Mouse (Mus musculus): Measurements from ENCODE around the gene Pde6h.
"Not testable (repeated sequence)": the region's sequence is repeated elsewhere in the genome, so short reads cannot be mapped to it uniquely, and the experiment has no call there.

The Pde6h gene

DNA sequence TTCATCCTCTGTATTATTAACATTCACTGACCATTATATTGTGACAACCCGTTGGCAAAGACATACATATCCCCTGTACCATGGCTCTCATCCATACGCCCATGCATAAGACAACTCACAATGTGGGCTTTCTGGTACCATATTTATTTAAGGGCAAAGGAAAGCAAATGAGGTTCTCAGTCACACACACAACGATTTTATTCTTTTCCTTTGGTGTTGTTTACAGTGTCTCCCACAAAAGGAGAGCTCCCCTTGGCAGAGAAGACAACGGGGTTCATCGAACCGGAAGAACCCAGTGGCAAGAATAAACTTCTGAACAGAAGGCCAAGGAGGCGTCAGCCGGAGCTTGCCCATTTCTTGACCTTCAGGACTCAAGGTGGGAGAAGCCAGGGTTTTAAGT lies at the start of gene Pde6h:
Pde6h (plus strand) TSS at position 301 of the 400 bp plus-strand sequence.
- no peak for DNase-seq (ENCODE audit: low spot score in 2 of 2)

DNA sequence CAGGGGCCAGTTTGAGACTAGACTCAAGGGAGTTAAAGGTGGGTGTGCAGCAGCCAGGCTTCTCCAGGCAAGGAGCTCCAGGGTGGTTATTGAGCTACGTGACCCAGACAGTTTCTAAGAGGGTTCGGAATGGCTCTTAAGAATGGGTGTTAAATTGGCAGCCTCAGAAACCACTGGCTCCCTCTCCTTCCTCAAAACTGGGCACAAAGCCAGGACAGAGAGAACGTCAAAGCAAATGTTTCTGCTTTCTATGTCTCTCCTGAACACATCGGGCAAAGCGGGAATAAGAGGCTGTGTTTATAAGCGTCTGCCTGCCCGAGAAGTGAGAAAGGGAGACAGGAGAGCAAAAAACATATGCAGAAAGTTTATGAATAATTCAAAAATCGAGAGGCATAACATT lies 49.0 kb upstream of the Pde6h start:
- no peak for DNase-seq (ENCODE audit: low spot score in 2 of 2)

DNA sequence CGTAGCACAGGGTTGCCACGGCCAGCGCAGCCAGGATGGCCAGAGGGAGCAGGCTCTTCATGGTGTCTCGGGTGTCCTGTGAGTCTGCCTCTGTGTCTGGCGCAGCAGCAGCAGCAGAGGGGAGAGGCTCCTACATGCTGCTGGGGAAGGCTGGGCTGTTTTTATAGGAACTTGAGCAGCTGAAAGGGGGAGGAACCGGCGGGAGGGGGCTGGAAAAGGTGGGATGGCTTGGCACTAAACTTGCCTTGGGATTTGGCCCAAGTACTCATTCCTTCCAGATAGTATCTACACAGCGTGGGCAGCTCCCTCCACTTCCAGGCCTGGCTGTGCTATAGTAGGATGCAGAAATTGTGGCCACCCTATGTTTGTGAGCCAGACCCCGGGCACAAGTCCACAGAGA lies 48.0 kb upstream of the Pde6h start, which contains the start of gene Mgp:
Mgp (minus strand) TSS at position 154 of the 400 bp plus-strand sequence.
- DNase-seq (ENCODE audit: low spot score in 2 of 2): no peak

DNA sequence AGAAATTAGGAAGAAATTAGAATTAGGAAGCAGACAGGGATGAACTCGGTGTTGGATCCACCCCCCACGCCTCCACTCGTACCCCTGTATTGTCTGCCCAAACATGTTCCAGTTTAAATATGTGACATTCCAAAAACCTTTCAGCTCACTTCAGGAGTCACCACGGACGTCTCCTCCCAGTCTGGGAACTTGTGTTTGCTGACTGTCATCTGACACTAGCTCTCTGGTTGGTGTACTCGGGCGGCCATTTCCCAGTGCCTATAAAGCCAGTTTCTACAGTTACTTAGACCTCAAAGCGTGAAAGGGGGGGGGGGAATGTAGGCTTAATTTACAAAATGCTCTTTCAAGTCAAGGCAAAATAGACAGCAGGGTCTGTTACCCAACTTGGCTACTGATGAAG lies 42.0 kb upstream of the Pde6h start:
- DNase-seq (ENCODE audit: low spot score in 2 of 2): no peak

DNA sequence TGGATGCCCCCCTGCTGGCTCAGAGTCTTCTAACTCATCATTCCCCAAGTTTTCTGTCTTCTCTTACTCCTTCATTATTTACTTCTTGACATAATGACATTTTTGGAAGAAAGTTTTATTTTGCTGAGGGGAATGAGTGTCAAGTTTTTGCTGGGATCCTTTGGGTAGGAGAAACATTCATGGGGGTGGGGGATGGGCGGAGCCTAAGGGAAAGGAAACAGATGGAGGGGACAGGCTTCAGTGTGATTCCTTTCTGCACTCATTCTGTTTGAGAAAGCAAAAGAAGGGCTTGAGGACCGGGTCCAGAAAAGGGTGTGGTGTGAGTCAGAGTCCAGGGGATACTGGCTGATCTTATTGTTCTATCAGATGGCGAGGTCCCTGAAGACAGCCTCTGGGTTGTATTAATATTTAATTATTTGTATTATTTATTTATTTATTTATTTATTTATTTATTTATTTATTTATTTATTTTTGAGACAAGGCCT lies 40.2 kb upstream of the Pde6h start:
- DNase-seq (ENCODE audit: low spot score in 2 of 2): no peak

DNA sequence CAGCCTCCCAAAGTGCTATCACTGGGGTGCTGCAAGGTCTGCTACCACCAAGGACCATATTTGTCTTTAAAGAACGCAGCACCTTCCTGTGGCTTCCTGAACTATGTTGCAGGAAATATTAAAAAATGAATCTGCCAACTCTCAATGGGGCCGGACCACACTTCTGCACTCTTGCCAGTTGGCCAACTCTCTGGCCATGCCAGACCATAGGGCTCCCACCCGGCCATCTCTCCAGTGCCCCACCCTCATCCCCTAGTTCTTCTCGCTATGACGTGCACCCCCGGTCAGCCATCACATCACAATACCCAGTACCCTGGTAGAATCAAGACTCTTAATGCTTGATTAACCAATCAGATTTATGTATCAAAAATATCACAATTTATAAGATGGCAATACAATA lies 39.7 kb upstream of the Pde6h start:
- DNase-seq (ENCODE audit: low spot score in 2 of 2): no peak

DNA sequence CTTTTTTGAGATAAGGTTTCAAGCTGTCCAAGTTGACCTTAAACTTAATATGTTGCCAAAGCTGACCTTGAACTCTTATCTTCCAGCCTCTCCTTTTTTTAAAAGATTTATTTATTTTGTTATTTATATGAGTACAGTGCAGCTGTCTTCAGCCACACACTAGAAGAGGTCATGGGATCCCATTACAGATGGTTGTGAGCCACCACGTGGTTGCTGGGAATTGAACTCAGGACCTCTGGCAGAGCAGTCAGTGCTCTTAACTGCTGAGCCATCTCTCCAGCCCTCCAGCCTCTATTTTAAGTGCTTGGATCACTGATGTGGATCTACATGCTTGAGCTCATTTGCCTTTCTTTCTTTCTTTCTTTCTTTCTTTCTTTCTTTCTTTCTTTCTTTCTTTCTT lies 38.9 kb upstream of the Pde6h start:
- DNase-seq (ENCODE audit: low spot score in 2 of 2): not testable (repeated sequence)

DNA sequence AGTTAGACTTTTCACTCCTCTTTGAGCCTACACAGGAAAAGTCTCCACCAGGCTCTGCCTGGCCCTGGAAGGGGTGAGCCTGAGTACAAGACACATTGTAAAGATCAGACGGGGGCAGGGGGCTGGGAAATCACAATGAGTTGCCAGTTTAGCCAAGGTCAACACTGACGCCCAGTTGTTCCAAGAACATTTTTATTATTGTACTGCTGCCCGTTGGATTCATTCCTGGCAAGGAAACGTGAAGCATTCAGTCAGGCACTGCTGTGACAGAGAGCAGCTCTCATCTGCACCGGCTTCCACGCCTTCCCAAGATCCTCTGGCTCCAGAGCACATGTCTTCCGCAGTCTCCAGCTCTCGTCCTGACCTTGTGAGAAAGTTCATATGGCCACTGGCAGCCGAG lies 35.8 kb upstream of the Pde6h start:
- no peak for DNase-seq (ENCODE audit: low spot score in 2 of 2)

DNA sequence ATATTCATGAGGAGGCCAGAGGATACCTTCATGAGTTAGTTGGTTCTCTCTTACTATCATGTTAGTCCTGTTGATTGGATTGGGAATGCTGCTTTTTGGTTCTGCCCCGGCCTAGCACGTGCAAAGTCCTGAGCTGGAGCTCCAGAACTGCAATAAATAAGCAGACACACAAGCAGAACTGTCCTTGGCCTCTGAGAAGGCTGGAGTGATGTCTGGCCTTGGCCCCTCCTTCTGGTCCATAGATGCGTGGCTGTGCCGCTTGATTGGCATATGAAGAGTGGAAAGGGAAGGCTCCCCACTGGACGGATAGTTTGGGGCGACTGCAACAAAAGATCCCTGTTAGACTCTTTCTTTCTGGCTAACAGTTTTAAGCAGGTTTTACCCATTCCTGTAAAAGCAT lies 34.6 kb upstream of the Pde6h start:
- DNase-seq (ENCODE audit: low spot score in 2 of 2): no peak

DNA sequence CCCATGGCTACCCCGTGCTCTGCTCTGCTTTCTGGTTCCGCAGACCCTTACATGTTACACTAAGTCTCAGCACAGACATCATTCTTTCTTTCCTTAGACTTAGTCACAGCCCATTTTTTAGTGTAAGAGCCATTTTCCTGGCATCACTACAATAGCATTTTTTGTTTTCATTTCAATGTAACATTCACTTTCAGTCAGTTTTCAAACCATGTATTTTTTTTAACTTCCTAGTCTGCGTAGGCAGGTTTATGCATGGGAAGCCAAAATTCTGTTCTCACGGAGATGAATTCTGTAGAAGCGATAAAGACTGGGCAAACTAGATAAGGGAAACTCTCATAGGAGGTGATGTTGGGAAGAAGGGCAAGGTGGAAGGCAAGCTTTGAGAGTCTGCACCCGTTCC lies 34.1 kb upstream of the Pde6h start:
- DNase-seq (ENCODE audit: low spot score in 2 of 2): no peak

DNA sequence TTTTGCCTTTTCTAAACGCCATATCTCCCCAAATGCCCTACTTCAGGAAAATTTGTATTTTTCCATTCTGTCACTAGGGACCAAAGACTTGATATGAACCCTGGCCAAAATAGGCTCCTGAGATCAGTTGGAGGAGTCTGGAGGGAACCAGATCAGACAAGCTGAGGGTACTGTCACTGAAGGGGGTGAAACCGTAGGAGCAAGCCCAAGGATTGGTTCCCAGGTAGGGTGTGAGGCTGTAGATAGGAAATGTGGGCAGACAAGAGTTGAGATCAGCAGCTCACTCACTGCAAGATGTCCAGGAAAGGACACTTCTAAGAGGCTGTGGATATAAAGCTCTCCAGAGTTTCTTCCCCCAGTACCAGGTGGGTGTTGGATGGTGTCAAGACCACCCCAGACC lies 31.6 kb upstream of the Pde6h start:
- no peak for DNase-seq (ENCODE audit: low spot score in 2 of 2)

DNA sequence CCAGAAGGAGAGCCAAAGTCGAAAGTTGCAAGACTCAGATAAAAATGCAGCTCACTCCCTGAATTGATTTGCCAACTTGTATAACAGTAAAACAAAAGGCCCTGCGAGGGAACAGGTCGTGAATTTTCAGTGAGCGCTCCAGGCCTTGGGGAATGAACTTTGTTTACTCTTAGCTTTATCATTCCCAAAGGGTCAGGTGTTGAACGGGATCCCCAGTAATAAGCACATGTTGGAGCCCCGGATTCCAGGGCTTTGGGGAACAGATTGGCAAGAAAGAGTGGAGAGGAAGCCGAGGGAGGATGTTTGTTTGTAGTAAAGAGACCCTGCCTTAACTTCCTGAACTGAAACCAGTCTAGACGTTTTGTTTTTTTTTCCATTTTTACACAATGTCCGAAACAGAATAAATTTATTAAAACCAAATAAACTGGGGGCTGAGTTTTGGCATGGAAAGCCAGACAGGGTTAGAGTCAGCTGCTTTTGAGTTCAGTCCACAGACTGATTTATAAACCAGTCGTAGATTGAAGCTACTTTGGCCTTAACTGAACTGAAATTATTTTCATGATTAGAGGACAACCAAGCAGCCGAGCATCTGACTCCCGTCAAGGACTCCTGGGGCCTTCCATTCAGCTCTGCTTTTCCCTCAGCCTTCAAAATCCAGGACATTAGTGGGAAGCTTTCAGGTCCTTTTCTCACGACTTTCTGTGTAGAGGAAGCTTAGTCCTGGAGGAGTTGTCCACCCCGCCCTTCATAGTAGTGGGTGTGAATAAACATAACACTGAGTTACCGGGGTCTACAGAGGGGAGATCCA lies 28.9 kb upstream of the Pde6h start:
- DNase-seq (ENCODE audit: low spot score in 2 of 2): no peak

DNA sequence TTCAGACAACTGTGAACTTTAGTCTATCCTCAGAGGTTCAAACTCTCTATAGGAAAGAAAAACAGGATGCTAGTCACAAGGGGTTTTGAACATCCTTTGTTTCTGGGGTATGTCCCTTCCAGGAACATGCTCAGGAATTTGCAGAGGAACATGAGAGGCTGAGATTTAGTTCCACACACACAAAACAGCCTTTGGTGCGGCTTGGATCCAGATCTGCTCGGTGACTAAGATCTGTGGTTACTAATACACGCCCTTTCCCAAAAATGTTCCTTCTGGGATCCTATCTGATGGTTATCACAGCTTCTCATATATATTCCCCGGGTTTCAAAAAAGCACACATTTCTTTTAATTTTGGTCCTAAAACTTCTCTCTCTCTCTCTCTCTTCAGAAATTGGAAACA lies 25.8 kb upstream of the Pde6h start:
- no peak for DNase-seq (ENCODE audit: low spot score in 2 of 2)

DNA sequence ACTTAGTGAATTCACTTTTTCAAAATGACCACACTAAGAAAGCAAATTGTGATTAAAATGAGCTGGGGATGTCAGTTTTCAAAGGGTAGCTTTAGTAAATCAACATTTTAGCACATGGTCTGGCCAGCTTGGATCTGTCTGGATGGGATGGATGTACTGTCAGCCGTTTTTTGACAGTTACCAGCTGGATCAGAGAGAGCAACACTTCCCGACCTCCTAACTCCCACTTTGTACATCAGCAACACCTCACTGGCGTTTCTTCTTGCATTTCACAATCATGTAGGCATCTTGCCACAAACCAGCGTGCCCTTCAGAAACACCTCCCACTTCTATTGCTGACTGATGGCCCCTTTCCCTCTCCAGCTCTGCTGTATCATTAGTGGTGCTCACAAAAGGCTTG lies 25.4 kb upstream of the Pde6h start:
- DNase-seq (ENCODE audit: low spot score in 2 of 2): no peak

DNA sequence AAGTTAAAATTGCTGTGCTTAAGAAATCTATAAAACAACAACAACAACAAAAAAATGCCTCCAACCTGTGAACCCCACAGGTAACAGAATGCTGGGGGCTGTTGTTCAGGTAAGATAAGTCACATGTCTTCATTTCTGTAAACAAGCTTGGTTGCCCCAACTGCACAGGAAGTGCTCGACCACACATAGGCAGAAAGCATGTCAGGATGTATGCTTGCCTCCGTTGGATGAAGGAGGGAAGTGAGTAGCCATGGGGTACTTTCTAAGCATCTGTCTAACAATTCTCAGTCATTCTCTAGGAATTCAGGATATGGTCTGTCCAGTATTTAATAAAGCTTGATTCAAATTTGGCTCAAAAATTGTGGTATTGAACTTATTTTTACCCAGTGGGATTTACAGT lies 24.7 kb upstream of the Pde6h start:
- DNase-seq (ENCODE audit: low spot score in 2 of 2): no peak

DNA sequence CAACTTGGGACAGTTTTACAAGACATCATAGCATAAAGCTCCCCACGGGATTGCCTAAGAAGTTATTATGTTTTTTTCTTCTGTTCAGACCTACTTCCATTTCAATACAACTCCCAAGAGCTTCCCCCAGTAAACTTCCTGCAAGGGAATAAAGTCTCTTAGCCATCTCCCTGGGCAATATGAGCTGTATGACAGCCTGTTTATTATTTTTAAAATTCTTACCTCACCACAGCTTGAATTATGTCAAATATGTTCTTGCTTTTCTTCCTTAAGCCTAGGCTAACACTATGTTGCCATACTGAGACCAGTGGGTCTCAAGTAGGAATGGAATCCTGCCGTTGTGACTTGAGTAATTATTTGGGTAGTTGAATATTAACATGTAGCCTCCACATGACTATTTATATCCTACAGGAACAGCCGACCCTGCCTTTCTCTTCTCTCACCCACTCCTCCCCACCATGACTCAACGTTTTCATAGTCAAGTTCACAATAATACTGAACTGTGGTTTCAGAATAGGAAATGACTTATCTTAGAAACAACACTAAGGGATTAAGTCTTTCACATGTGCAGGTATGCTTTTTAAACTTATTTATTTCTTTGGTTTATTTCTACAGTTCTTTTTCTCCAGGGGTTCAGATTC lies 23.1 kb upstream of the Pde6h start:
- DNase-seq (ENCODE audit: low spot score in 2 of 2): no peak

DNA sequence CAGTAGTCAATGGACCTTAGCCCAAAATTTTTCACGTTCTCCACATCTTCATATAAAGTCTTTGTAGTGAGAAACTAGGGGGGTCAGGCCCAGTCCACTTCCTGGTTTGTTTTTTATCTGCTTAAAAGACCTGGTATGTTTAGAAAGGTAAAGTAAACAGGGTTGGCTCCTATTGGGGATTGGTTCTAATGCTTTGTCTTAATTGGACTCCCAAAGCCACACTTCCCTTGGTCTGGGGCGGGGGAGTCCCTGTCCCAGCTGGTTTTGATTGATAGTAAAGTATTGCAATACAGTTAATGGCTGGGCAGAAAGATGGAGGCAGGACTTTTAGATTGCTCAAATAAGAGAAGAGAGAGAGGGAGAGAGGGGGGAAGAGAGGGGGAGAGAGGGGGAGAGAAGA lies 22.6 kb upstream of the Pde6h start:
- DNase-seq (ENCODE audit: low spot score in 2 of 2): no peak

DNA sequence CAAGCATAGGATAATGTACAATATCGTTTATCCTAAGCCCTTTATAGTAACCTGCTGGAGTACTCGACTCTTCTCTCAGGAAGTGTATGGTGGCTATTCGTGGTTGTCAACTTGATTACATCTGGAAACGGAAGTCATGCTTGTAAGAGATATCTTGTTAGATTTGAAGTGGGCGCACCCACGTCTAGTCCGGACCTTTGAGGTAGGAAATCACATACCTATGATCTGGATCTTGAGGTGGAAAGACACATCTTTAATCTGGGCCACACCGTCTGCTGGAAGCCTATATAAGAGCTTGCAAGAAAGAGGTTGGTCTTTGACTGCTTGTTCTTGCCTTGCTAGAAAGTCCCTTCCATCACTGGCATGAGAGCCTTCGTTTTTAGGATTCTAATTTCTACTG lies 21.1 kb upstream of the Pde6h start:
- DNase-seq (ENCODE audit: low spot score in 2 of 2): no peak

DNA sequence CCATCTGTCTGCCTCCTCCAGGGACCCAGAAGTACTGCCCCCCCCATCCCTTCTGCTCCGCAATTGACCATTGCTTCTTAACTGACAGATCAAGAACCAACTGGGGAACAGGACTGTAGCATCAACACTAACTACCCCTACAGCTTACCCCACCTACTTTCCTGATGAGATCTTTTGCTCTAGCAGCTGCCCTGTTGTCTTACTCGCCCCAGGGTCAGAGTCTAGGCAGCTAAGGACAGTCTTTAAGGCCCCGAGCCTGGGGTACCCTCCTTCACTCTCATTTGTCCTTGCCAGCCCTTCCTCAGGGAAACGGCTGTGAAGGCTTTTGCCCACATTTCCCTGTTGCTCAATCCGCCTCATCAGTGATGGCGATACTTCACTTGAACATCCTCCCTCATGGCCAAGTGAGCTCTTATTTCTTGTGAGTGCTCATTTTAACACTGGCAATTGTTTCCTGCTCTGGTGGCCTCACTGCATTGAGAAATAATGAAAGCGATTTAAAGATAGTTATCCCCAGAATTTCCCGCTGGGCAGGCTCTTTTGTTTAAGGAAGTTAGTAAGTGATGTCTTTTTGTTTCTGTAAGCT lies 19.7 kb upstream of the Pde6h start:
- DNase-seq (ENCODE audit: low spot score in 2 of 2): no peak

DNA sequence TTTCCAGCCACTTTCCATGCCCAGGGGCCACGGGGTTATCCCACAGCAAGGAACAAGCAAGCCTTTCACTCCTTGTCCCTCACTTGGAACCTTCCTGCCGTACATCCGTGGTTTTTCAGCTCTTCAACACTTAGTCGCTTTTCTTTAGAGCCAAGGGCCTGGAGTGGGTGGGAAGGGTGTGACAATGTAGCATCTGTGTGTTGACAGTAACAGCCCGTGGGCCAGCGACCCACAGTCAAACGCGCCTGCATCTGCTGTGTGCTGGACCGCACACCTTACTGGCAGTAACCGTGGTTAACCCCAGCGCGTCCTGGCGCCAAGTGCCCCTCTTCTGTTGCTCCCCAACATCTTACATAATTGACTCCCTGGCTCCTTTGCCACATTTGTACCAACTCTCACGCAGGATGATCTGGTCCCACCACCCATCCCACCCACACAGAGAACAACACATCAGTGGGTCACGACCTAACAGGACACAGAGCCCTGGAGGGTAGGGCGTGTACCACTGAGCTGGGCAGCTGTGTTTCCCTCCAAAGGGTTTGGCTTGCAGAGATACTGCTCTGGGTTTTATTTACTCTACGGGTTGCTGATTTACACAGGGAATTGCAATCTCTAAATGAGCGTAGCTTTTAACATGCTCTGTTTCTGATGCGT lies 17.2 kb upstream of the Pde6h start:
- DNase-seq (ENCODE audit: low spot score in 2 of 2): no peak

DNA sequence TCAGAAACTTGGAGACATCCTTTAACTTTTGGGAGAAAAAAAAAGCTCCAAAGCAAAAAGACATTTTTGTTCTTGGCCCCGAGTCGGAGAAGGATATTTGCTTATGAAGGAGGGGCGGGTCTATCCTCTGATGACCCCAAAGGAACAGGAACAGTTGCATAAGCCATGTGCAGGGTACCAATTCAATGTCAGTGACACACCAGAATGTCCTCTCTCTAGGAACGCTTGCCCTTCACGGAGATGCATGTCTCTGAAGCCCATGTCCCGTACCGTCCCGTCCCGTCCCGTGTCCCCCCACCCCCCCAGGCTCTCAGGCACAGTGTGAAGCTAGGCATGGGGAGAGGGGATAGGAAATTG lies 16.7 kb upstream of the Pde6h start:
- DNase-seq (ENCODE audit: low spot score in 2 of 2): no peak

DNA sequence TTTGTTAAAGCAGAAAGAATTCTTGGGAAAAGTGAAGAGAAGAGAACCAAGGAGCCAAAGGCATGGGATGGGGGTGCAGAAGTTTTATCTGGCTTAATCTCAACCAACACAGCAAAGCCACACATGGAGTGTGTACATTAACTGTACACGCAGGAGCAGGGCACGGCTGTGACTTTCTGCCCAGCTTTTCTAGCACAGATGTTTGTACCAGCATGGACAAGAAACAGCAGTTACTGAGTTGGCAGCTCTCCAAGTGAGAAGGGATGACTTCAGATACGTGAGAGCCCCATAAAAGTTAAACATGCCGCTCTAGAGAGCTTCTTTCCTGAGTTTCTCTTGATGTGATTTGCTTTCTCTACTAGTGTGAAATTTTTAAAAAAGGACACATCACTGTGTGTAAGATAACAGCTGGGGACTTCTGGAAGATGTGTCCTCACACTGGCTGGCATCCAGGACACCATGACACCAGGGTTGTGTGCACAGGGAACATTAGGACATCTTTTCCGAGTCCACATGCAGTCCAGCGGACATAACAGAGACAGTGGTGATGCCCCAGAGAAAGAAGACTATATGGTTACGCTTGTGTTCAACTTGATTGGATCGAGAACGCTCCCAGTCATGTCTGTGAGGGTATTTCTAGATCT lies 13.3 kb upstream of the Pde6h start:
- no peak for DNase-seq (ENCODE audit: low spot score in 2 of 2)

Data from cerebellum, postnatal 4 days (tissue).